ENCODE assay signal across 9 mouse cellular contexts in genomic region chr13:73646397-73647087, GRCm38 (mm10). TPM values are rescaled to one million over a fixed set of nuclear protein-coding genes. Genes with fewer than 3 reads are reported as not detected.
DNase-seq lines count a peak whose midpoint lies in the region; ATAC-seq and TF ChIP-seq lines count a peak whose summit lies in the region.
"Had no signal": no experiment of that assay in that cellular context is flagged by ENCODE, and none has a peak within 500 bp of the region (broad histone marks: within the 10 kb centered on the region; RNA-seq: fewer than 3 reads in every experiment).

No protein-coding gene starts in this region.

- no peak for TF ChIP-seq POLR2A in bone marrow macrophage, adult 2 months (IDR thresholded peaks at IDR 0.05; ENCODE audit: borderline replicate concordance, low read depth, low read length)

- no peaks in the 10 kb centered on the region for H3K27me3 ChIP-seq in forebrain, postnatal 0 days (ENCODE audit: insufficient read depth, low read length)
- no peaks in the 10 kb centered on the region for H3K27me3 ChIP-seq in liver, embryonic 14.5 days (ENCODE audit: control insufficient read depth, insufficient read depth, low read length)

- TF ChIP-seq EP300 in liver, embryonic 14.5 days (IDR thresholded peaks at IDR 0.05; ENCODE audit: low read depth) = no peak

- no peak overlapping the region for H3K4me2 ChIP-seq in forebrain, postnatal 0 days (ENCODE audit: low read depth)
- no peak overlapping the region for H3K4me2 ChIP-seq in liver, embryonic 14.5 days (ENCODE audit: low read depth)

- 43% methylated on average over 6 of the region's 6 CpGs for WGBS in forebrain, postnatal 0 days
- 32% methylated on average over 6 of the region's 6 CpGs for WGBS in liver, embryonic 14.5 days (ENCODE audit: insufficient replicate concordance)

- no peaks in the 10 kb centered on the region for H3K4me1 ChIP-seq in bone marrow macrophage, adult 2 months (ENCODE audit: control insufficient read depth, insufficient read depth, low read length)
- no peaks in the 10 kb centered on the region for H3K4me1 ChIP-seq in forebrain, postnatal 0 days (ENCODE audit: insufficient read depth)
- no peaks in the 10 kb centered on the region for H3K4me1 ChIP-seq in liver, embryonic 14.5 days (replicated peaks; ENCODE audit: control insufficient read depth in 2 of 2, insufficient read depth in 2 of 2, low read length in 1 of 2)

- TF ChIP-seq CTCF in bone marrow macrophage, adult 2 months (IDR thresholded peaks at IDR 0.05; ENCODE audit: low read depth, low read length) = peak; percentile 44
- peak; percentile 83 for TF ChIP-seq CTCF in forebrain, postnatal 0 days (IDR thresholded peaks at IDR 0.05; ENCODE audit: low read depth)
- peak; percentile 87 for TF ChIP-seq CTCF in liver, embryonic 14.5 days (IDR thresholded peaks at IDR 0.05; ENCODE audit: low read depth)

- no peak overlapping the region for H3K4me3 ChIP-seq in bone marrow macrophage, adult 2 months (ENCODE audit: insufficient read depth, low read length)
- H3K4me3 ChIP-seq in forebrain, postnatal 0 days (ENCODE audit: low read depth, low read length) = no peak overlapping the region
- H3K4me3 ChIP-seq in liver, embryonic 14.5 days (ENCODE audit: insufficient read depth in 1 of 2, low read depth in 2 of 2, low read length in 2 of 2) = no peak overlapping the region

- H3K27ac ChIP-seq in bone marrow macrophage, adult 2 months (ENCODE audit: insufficient read depth, low read depth, low read length) = no peak overlapping the region
- no peak overlapping the region for H3K27ac ChIP-seq in forebrain, postnatal 0 days (ENCODE audit: low read depth, low read length)
- H3K27ac ChIP-seq in liver, embryonic 14.5 days = no peak overlapping the region

- no peak overlapping the region for H3K9ac ChIP-seq in forebrain, postnatal 0 days
- H3K9ac ChIP-seq in liver, embryonic 14.5 days (replicated peaks) = no peak overlapping the region

- H3K9me3 ChIP-seq in forebrain, postnatal 0 days (ENCODE audit: low read length) = 0 out of 2 replicates have a peak, but pooled peaks cover 6% of the 10 kb centered on the region
- no peaks in the 10 kb centered on the region for H3K9me3 ChIP-seq in liver, embryonic 14.5 days (ENCODE audit: control insufficient read depth, low read length)

- DNase-seq in ovary, adult 18-20 months (ENCODE audit: low spot score) = peak; percentile 9
- DNase-seq in ovary, postnatal 10 days (ENCODE audit: low spot score) = no peak
- DNase-seq in forebrain, postnatal 0 days = peak; percentile 63
- peak; percentile 76 for DNase-seq in kidney, adult 9 months
- peak in 1 of 3 experiments; percentile 13 for DNase-seq in liver, embryonic 14.5 days (ENCODE audit: low read depth in 3 of 3, low spot score in 3 of 3)
- peak; percentile 22 for DNase-seq in ovary, postnatal 14 days (ENCODE audit: low spot score)
- DNase-seq in thymus, postnatal 25 days = peak; percentile 88

- ATAC-seq in forebrain, postnatal 0 days = peak; percentile 87
- ATAC-seq in liver, embryonic 14.5 days (ENCODE audit: insufficient read depth) = 0 out of 2 replicates have a peak, but pooled peaks have one; percentile 41

- H3K36me3 ChIP-seq in forebrain, postnatal 0 days (ENCODE audit: insufficient read depth) = peaks cover 16% of the 10 kb centered on the region
- no peaks in the 10 kb centered on the region for H3K36me3 ChIP-seq in liver, embryonic 14.5 days (replicated peaks; ENCODE audit: control insufficient read depth, insufficient read depth, low read depth)

RNA-seq across cellular contexts. Expression of gene Tert, which starts 19.8 kb away (rescaled TPM):
- not detected in 2 replicates for polyA plus RNA-seq in bone marrow macrophage, adult 2 months (2012; ENCODE audit: insufficient read depth, insufficient read length, missing spikeins)
- total RNA-seq in forebrain, postnatal 0 days (2014; rRNA removed) = 6.5 and 8.9 TPM in 2 replicates
- polyA plus RNA-seq in forebrain, postnatal 0 days (2015; fragmentation: Nextera tagmentation; extraction: Ambion mirVana) = 0.86 and 2.4 TPM in 2 replicates
- polyA plus RNA-seq in liver, embryonic 14.5 days (2012; rRNA removed) = 2.2 and 2.6 TPM in 2 replicates
- 0.47 and 0.62 TPM in 2 replicates for polyA plus RNA-seq in liver, embryonic 14.5 days (2014; fragmentation: Nextera tagmentation; extraction: Ambion mirVana)

RNA-seq across cellular contexts. Expression of gene Slc6a18, which starts 31.3 kb away (rescaled TPM):
- not detected in 2 replicates for polyA plus RNA-seq in bone marrow macrophage, adult 2 months (2012; ENCODE audit: insufficient read depth, insufficient read length, missing spikeins)
- total RNA-seq in forebrain, postnatal 0 days (2014; rRNA removed) = not detected in 2 replicates
- not detected in 2 replicates for polyA plus RNA-seq in forebrain, postnatal 0 days (2015; fragmentation: Nextera tagmentation; extraction: Ambion mirVana)
- polyA plus RNA-seq in liver, embryonic 14.5 days (2012; rRNA removed) = not detected in 2 replicates
- not detected in 2 replicates for polyA plus RNA-seq in liver, embryonic 14.5 days (2014; fragmentation: Nextera tagmentation; extraction: Ambion mirVana)
- polyA plus RNA-seq: heart, embryonic 14.5 days had no signal

RNA-seq across cellular contexts. Expression of gene Clptm1l, which starts 42.7 kb away (rescaled TPM):
- 109 and 119 TPM in 2 replicates for polyA plus RNA-seq in bone marrow macrophage, adult 2 months (2012; ENCODE audit: insufficient read depth, insufficient read length, missing spikeins)
- total RNA-seq in forebrain, postnatal 0 days (2014; rRNA removed) = 127 and 132 TPM in 2 replicates
- 107 and 131 TPM in 2 replicates for polyA plus RNA-seq in forebrain, postnatal 0 days (2015; fragmentation: Nextera tagmentation; extraction: Ambion mirVana)
- 53.1 and 57.7 TPM in 2 replicates for polyA plus RNA-seq in liver, embryonic 14.5 days (2012; rRNA removed)
- polyA plus RNA-seq in liver, embryonic 14.5 days (2014; fragmentation: Nextera tagmentation; extraction: Ambion mirVana) = 58.9 and 67.7 TPM in 2 replicates

RNA-seq across cellular contexts. Expression of gene Slc6a19, which starts 58.1 kb away (rescaled TPM):
- not detected in 2 replicates for polyA plus RNA-seq in bone marrow macrophage, adult 2 months (2012; ENCODE audit: insufficient read depth, insufficient read length, missing spikeins)
- 0.15 and 0.43 TPM in 2 replicates for total RNA-seq in forebrain, postnatal 0 days (2014; rRNA removed)
- 0.13 and 0.22 TPM in 2 replicates for polyA plus RNA-seq in forebrain, postnatal 0 days (2015; fragmentation: Nextera tagmentation; extraction: Ambion mirVana)
- polyA plus RNA-seq in liver, embryonic 14.5 days (2012; rRNA removed) = 1.2 and 1.4 TPM in 2 replicates
- polyA plus RNA-seq in liver, embryonic 14.5 days (2014; fragmentation: Nextera tagmentation; extraction: Ambion mirVana) = 1.0 and 1.2 TPM in 2 replicates
- polyA plus RNA-seq: heart, embryonic 14.5 days had no signal
